Mouse (Mus musculus) lung, postnatal 10 days (tissue): ENCODE data around the gene Cdh15.

Experiments
- DNase-seq: peaks from one replicate; pipeline ENCODE4 v3.0.0; 2021

Cdh15 gene

GRCm38 (mm10) chr8:122847829-122848561 is at the start of gene Cdh15:
Cdh15 (plus strand) TSS chr8:122847966.
- peak; percentile 68 for DNase-seq

DNA sequence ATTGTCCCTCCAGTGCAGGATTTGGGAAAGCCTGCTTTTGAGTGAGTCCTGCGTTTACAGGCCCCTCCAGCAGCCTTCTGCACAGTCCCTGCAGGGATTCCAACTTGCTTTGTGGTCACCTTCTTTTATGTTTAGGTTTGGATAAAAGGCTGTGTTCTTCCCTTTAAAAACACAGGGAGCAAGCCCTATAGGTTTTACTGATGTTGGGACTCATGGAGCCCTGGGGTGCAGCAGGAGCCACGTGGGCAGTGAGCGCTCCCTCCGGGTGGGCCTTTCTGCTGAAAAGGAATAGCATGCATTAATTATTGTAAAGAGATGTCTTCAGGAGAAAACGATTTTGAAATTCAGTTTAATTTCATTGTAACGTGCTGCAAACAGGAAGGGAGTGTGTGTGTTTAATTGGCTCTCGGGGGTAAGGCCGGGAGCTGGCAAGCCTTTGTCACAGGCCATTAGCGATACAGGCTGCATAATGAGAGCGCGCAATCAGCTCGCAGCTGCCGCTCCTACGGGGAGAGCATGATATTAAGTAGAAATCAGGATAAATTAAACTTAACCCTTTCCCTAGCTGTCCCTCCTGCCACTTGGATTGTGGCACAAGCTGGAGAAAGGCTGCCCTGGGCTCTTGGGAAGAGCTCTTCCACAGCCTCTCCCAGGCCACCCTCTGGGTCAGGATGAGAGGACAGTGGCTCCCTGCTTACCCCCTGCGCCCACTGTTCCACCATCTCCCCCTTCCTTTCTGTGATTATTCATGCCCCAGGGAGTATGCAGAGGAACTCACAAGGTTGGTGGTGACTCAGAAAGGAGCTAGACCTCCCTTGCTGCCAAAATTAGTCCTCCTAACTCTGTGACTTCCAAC is 43.6 kb upstream of the Cdh15 start:
- DNase-seq = no peak

DNA sequence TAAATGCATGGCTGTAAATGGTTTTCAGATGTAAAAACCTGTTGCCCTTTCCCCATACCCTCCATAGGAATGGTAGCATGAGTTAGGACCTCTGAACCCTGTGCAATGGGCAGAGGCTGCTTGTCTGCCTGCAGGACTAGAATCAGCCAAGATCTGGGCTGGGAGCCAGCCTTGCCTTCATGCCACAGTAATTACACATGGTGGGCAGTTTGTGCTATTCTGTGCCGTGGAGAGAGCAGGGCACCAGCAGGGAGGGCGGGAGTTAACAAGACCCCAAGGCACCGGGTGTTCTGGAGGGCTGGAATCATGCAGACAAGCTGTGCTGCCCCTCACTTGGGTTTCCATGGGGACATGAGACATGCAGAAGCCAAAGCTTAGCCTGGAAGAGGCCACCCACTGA is 42.4 kb upstream of the Cdh15 start:
- no peak for DNase-seq

DNA sequence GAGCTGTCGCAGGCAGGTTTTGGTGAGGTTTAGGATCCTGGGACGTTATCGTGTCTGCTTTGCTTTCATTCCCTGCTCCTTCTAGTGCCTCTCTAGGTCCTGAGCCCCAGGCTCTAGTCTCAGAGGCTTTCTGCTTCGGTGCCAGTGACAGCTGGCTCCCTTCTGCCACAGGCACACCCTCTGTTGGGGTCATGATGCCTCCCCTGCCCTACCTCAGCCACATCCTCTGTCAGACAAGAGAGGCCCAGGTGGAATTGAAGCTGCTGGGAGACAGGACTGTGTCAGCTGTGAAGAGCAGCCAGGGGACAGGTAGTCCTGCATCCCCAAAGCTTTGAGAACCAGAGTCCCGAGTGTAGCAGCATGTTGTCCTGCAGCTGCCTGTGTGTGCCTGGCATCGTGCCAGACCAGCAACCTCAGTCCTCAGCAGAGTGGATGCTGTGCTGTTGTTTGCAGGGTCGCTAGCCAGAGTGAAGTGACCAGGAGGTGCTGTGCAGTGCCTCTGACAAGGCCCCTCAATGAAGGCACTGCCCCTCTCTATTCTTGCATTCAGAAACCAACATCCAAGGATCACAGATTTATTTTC is 40.7 kb upstream of the Cdh15 start:
- no peak for DNase-seq

- no peak for DNase-seq
These were observed 39.9 kb upstream of the Cdh15 start for GRCm38 (mm10) chr8:122807907-122808306.

DNA sequence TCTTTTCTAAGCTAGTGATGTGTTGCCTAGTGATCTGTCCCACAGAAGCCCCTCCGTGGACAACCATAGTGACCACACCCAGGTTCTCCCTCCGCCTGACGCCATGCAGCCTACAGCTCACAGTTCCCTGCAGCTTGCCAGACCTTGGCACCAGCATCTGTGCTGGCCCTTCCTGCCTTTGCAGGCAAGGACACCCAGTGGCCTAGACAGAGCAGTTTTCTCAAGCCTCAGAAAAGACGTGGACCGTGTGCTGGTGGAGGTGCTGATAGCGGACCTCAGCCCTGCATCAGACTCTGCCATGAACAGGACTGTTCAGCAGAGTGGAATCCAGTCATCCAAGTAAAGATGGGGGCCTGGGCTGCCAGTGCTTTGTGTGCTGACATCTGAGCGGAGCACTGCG is 37.4 kb upstream of the Cdh15 start:
- DNase-seq = no peak

DNA sequence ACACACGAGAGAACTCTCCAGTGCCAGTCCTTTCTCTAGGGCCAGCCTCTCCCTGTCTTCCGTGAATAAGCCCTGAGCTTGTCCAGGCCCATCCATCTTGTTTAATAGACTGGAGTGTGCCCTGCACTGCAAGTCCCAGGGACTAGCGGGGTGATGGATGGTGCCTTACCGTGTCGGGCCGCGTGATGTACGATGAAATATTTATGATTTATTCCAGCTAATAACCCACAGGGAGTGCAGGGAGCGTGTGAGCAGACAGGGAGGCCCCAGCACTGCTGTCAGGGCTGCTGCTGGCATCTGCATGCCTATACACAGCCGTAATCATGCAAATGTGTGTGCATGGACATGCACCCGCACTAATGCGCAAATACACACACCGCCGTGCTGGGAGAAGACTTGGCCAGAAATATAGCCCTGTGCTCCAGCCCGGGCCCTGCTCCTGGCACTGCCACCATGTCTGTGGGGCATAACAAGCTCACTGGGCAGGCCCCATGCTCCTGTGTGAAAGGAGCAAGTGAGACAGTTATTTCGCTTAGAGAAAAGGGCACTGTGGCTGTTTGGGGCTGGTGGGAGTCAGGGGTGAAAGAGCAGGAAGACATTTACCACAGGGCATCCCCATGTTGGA is 35.8 kb upstream of the Cdh15 start:
- no peak for DNase-seq

DNA sequence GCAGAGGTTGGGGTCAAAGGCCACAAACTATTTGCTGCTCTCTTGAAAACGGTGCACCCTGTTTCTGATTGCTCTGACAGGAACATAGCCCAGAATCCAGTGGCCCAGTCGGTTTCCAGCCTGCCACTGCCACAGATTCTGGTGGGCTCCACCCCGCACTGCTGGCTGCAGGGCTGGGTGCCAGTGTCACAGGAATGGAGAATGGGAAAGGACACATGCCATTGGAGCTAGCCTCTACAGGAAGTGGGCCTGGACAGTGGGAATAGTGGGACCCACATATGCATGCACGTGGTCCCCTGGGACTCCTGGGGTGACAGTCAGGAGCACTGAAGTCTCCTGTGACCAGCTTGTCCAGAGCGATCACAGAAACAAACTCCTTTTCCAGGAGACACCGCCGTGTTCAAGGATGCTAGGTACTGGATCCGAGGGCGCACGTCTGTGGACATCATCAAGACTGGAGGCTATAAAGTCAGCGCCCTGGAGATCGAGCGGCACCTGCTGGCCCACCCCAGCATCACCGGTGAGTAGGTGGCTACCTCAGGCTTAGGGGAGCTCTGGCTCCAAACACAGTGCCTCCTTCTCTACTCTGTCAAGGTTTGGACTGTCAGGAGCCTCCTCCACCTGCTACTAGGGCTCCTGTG is 35.0 kb upstream of the Cdh15 start:
- DNase-seq = no peak

GRCm38 (mm10) chr8:122814608-122815007 is 33.2 kb upstream of the Cdh15 start:
- DNase-seq = no peak

DNA sequence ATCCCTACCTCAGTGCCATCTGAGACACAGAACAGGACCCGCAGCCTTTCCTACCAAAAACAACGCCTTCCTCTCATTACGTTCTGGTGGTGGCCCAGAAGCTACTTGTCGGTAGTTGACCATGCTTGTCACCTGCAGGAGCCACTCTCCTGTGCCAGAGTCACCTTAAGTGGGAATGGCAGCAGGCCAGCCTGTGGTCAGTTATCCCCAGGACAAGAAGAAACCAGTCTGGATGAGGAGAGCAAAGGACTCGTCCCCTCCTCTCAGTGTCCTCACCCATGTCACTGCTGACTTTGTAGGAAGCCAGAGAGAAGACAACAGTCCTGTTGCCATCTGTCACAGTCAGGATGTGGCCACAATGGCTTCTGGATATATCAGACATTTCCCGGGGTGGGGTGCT is 30.8 kb upstream of the Cdh15 start:
- DNase-seq = no peak

GRCm38 (mm10) chr8:122817724-122818496 is 29.9 kb upstream of the Cdh15 start:
- DNase-seq = no peak

- DNase-seq = no peak
These were observed 28.0 kb upstream of the Cdh15 start for GRCm38 (mm10) chr8:122819776-122820175.

- DNase-seq = no peak
These were observed 23.2 kb upstream of the Cdh15 start for GRCm38 (mm10) chr8:122824571-122824970.

- no peak for DNase-seq
These were observed 22.8 kb upstream of the Cdh15 start for GRCm38 (mm10) chr8:122824986-122825385.

DNA sequence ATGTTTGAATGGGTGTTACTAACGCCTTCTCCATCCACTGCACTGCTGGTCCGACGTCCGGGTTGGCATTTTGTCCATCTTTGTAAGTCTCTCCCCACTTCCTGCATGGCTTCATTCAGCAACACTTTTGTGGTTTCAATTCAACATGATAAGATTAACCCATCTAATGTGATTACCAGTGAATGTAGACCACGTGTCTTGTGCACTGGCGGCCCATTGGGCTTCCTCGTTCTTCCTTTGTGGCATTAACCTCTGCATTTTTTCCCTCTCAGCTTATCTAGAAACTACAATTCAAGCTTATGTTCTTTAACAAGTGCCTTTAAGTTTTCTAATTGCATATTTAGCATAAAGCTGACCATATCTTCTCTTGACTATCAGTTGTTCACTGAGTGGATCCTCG is 22.4 kb upstream of the Cdh15 start:
- DNase-seq = no peak

- DNase-seq = no peak
These were observed 18.4 kb upstream of the Cdh15 start for GRCm38 (mm10) chr8:122829396-122829795.

- DNase-seq = peak; percentile 93
These were observed 17.3 kb upstream of the Cdh15 start for GRCm38 (mm10) chr8:122830349-122831061.

- no peak for DNase-seq
These were observed 13.3 kb upstream of the Cdh15 start for GRCm38 (mm10) chr8:122834416-122834815.

- DNase-seq = peak; percentile 84
These were observed 12.8 kb upstream of the Cdh15 start for GRCm38 (mm10) chr8:122834971-122835370.

DNA sequence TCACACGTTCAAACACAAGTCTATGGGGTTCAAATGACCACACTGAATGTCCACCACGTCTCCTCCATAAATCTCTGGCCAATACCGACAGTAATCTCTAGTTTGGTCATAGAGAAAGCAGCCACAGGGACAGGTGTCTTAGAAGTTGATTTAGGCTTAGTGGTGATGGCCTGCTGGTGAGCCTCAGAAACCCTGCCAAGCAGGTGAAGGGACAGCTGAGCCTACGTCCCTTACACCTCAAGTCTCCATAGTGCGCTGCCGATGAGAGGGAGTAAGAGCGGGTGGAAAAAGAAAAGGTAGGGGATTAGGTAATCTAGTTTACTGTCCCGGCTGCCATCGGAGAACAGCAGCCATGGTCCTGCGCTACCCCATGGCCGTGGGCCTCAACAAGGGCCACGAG is 11.6 kb upstream of the Cdh15 start:
- DNase-seq = no peak

- DNase-seq = no peak
These were observed 11.1 kb upstream of the Cdh15 start for GRCm38 (mm10) chr8:122836696-122837095.
